Mouse (Mus musculus) frontal cortex, postnatal 36 days (tissue): ENCODE measurements around the gene Tubd1.

Source experiments
- DNase-seq, 2 experiments: peaks; one replicate each; pipeline ENCODE4 v3.0.0; 2022; ENCODE audit warnings: low spot score in 2 of 2

Gene Tubd1

GRCm38 (mm10) chr11:86558258-86558657 is 13.5 kb downstream of the Tubd1 start:
- no peak for DNase-seq

- DNase-seq: no peak
Observed at GRCm38 (mm10) chr11:86568425-86568824, 23.6 kb downstream of the Tubd1 start.

GRCm38 (mm10) chr11:86570261-86570746 is 25.5 kb downstream of the Tubd1 start:
- no peak for DNase-seq

- no peak for DNase-seq
Observed at GRCm38 (mm10) chr11:86571047-86571855, 26.5 kb downstream of the Tubd1 start.

- DNase-seq: no peak
Observed at GRCm38 (mm10) chr11:86571871-86572270, 27.1 kb downstream of the Tubd1 start.

GRCm38 (mm10) chr11:86572623-86573022 is 27.8 kb downstream of the Tubd1 start:
- no peak for DNase-seq

- no peak for DNase-seq
Observed at GRCm38 (mm10) chr11:86573646-86574231, 28.9 kb downstream of the Tubd1 start.

GRCm38 (mm10) chr11:86574408-86574807 is 29.6 kb downstream of the Tubd1 start:
- no peak for DNase-seq

GRCm38 (mm10) chr11:86575632-86576378 is 31.0 kb downstream of the Tubd1 start:
- DNase-seq: no peak

- DNase-seq: no peak
Observed at GRCm38 (mm10) chr11:86577231-86577630, 32.4 kb downstream of the Tubd1 start.

GRCm38 (mm10) chr11:86578106-86578808 is 33.5 kb downstream of the Tubd1 start:
- DNase-seq: no peak

GRCm38 (mm10) chr11:86578809-86579730 is 34.3 kb downstream of the Tubd1 start:
- no peak for DNase-seq

- DNase-seq: no peak
Observed at GRCm38 (mm10) chr11:86579731-86580318, 35.0 kb downstream of the Tubd1 start.

GRCm38 (mm10) chr11:86580319-86581113 is 35.7 kb downstream of the Tubd1 start:
- DNase-seq: no peak

- no peak for DNase-seq
Observed at GRCm38 (mm10) chr11:86581250-86581753, 36.5 kb downstream of the Tubd1 start.

GRCm38 (mm10) chr11:86581943-86582542 is 37.3 kb downstream of the Tubd1 start:
- no peak for DNase-seq

GRCm38 (mm10) chr11:86582543-86583260 is 37.9 kb downstream of the Tubd1 start:
- no peak for DNase-seq

GRCm38 (mm10) chr11:86583313-86583825 is 38.6 kb downstream of the Tubd1 start:
- DNase-seq: no peak
